Mouse (Mus musculus): ENCODE measurements around the gene Nudt4.

GRCm38 (mm10) chr10:95550506-95550905, 13.4 kb downstream of the Nudt4 start:
- TF ChIP-seq CTCF (IDR thresholded peaks at IDR 0.05; ENCODE audit: borderline replicate concordance, control insufficient read depth, extremely low read depth, insufficient read depth, low read length, poor library complexity) (no peak), POLR2A (IDR thresholded peaks at IDR 0.05; ENCODE audit: control insufficient read depth, extremely low read depth, insufficient read depth, low read length, poor library complexity) (no peak)

Data from thymus, adult 2 months (tissue).